Mouse (Mus musculus): ENCODE results near the gene Fcgrt. TPM values are rescaled to one million over a fixed set of nuclear protein-coding genes. Genes with fewer than 3 reads are reported as not detected.
A peak's percentile ranks its signal among the peaks of the same experiment; 100 is the strongest.
"Not testable (repeated sequence)": the region's sequence is repeated elsewhere in the genome, so short reads cannot be mapped to it uniquely, and the experiment has no call there.

Fcgrt gene
- total RNA-seq (2012; rRNA removed) (0.13 and 0.17 TPM in 2 replicates), total RNA-seq (2014; rRNA removed) (not detected in 2 replicates), polyA plus RNA-seq (2012; ENCODE audit: insufficient read length, low read depth) (0.15 and 0.16 TPM in 2 replicates)

- no peaks in the 10 kb centered on the region for H3K36me3 ChIP-seq (replicated peaks in 1 of 2; ENCODE audit: control insufficient read depth in 1 of 2, insufficient read depth in 1 of 2, low read length in 1 of 2)
- H3K9me3 ChIP-seq (replicated peaks; ENCODE audit: low read length): no peaks in the 10 kb centered on the region
- H3K4me3 ChIP-seq (replicated peaks in 1 of 3; ENCODE audit: low read depth in 2 of 3, low read length in 2 of 3, poor library complexity in 1 of 3): no peak within 1 kb of the TSS
- peaks cover 0 to 2% of the 10 kb centered on the region in 2 experiments; a peak in 2 of 4 replicates for H3K4me1 ChIP-seq (ENCODE audit: control insufficient read depth in 1 of 2, insufficient read depth in 2 of 2)
- no peak within 1 kb of the TSS for H3K27ac ChIP-seq (ENCODE audit: insufficient read depth, low read depth)
- H3K79me2 ChIP-seq (replicated peaks; ENCODE audit: control insufficient read depth, extremely low read depth, insufficient read depth, poor library complexity, severe bottlenecking): no peaks in the 10 kb centered on the region
- H3K27me3 ChIP-seq (replicated peaks): no peaks in the 10 kb centered on the region
- in situ Hi-C loops (cut with MboI; ENCODE audit: low pct_ligation_motif_present, low pct_unique_long_range_greater_than_20kb, low sequenced_read_pairs) (no loop called here), dilution Hi-C loops (cut with MboI; ENCODE audit: extremely low pct_ligation_motif_present, extremely low pct_unique_long_range_greater_than_20kb, low sequenced_read_pairs) (no loop called here)
- TF ChIP-seq ETS1 (conservative IDR thresholded peaks at IDR 0.05; ENCODE audit: low read depth, low read length) (no peak), JUND (conservative IDR thresholded peaks at IDR 0.05; ENCODE audit: low read depth, low read length) (no peak)
- H3K9ac ChIP-seq (ENCODE audit: insufficient read depth, low read depth): no peak within 1 kb of the TSS
- no peak within 1 kb of the TSS for H3K4me2 ChIP-seq (ENCODE audit: insufficient read depth, low read depth, poor library complexity, severe bottlenecking)
- no peak for DNase-seq (ENCODE audit: extremely low read depth)
Measured at GRCm38 (mm10) chr7:45103652-45104180, at the start of gene Fcgrt. TSS of gene Fcgrt (minus strand) at chr7:45103851.

GRCm38 (mm10) chr7:45153052-45153451 is 49.4 kb upstream of the Fcgrt start:
- in situ Hi-C loops (cut with MboI; ENCODE audit: low pct_ligation_motif_present, low pct_unique_long_range_greater_than_20kb, low sequenced_read_pairs); dilution Hi-C loops (cut with MboI; ENCODE audit: extremely low pct_ligation_motif_present, extremely low pct_unique_long_range_greater_than_20kb, low sequenced_read_pairs); H3K9ac ChIP-seq (ENCODE audit: insufficient read depth, low read depth); H3K79me2 ChIP-seq (replicated peaks; ENCODE audit: control insufficient read depth, extremely low read depth, insufficient read depth, poor library complexity, severe bottlenecking); H3K27ac ChIP-seq (ENCODE audit: insufficient read depth, low read depth); H3K27me3 ChIP-seq (replicated peaks); DNase-seq (ENCODE audit: extremely low read depth); H3K9me3 ChIP-seq (replicated peaks; ENCODE audit: low read length): not testable (repeated sequence)
- Histone ChIP-seq H3K4me1 (ENCODE audit: control insufficient read depth in 1 of 2, insufficient read depth in 2 of 2) (peaks cover 5 to 38% of the 10 kb centered on the region in 2 experiments), H3K36me3 (replicated peaks in 1 of 2; ENCODE audit: control insufficient read depth in 1 of 2, insufficient read depth in 1 of 2, low read length in 1 of 2) (peaks cover 0 to 35% of the 10 kb centered on the region in 2 experiments), H3K4me3 (replicated peaks in 1 of 3; ENCODE audit: low read depth in 2 of 3, low read length in 2 of 3, poor library complexity in 1 of 3) (peak overlapping the region in 1 of 3 experiments; percentile 74), H3K4me2 (ENCODE audit: insufficient read depth, low read depth, poor library complexity, severe bottlenecking) (0 out of 2 replicates have a peak overlapping the region, but pooled peaks have one; percentile 78)
- TF ChIP-seq TBP (conservative IDR thresholded peaks at IDR 0.05; ENCODE audit: low read depth, low read length) (peak; percentile 60; the same call in 1 of the 2 replicates), CTCF (conservative IDR thresholded peaks at IDR 0.05 in 1 of 2, IDR thresholded peaks at IDR 0.05 in 1 of 2; ENCODE audit: low read depth in 2 of 2, low read length in 2 of 2) (0 out of 4 replicates have a peak, but pooled peaks of 1 of the 2 experiments have one; percentile 10)

- peaks cover 0 to 40% of the 10 kb centered on the region in 2 experiments for H3K36me3 ChIP-seq (replicated peaks in 1 of 2; ENCODE audit: control insufficient read depth in 1 of 2, insufficient read depth in 1 of 2, low read length in 1 of 2)
- no peaks in the 10 kb centered on the region for H3K27me3 ChIP-seq (replicated peaks)
- dilution Hi-C loops (cut with MboI; ENCODE audit: extremely low pct_ligation_motif_present, extremely low pct_unique_long_range_greater_than_20kb, low sequenced_read_pairs) (no loop called here), in situ Hi-C loops (cut with MboI; ENCODE audit: low pct_ligation_motif_present, low pct_unique_long_range_greater_than_20kb, low sequenced_read_pairs) (no loop called here)
- H3K79me2 ChIP-seq (replicated peaks; ENCODE audit: control insufficient read depth, extremely low read depth, insufficient read depth, poor library complexity, severe bottlenecking): no peaks in the 10 kb centered on the region
- no peak overlapping the region for H3K4me3 ChIP-seq (replicated peaks in 1 of 3; ENCODE audit: low read depth in 2 of 3, low read length in 2 of 3, poor library complexity in 1 of 3)
- no peak overlapping the region for H3K4me2 ChIP-seq (ENCODE audit: insufficient read depth, low read depth, poor library complexity, severe bottlenecking)
- TF ChIP-seq NELFE (IDR thresholded peaks at IDR 0.05; ENCODE audit: low read depth, low read length): no peak
- TF ChIP-seq POLR2A (IDR thresholded peaks at IDR 0.05; ENCODE audit: low read depth, low read length): no peak
- no peaks in the 10 kb centered on the region for H3K9me3 ChIP-seq (replicated peaks; ENCODE audit: low read length)
- H3K4me1 ChIP-seq (ENCODE audit: control insufficient read depth in 1 of 2, insufficient read depth in 2 of 2): peaks cover 5 to 38% of the 10 kb centered on the region in 2 experiments
- no peak overlapping the region for H3K9ac ChIP-seq (ENCODE audit: insufficient read depth, low read depth)
- H3K27ac ChIP-seq (ENCODE audit: insufficient read depth, low read depth): no peak overlapping the region
- no peak for DNase-seq (ENCODE audit: extremely low read depth)
Measured at GRCm38 (mm10) chr7:45151303-45151702, 47.7 kb upstream of the Fcgrt start.

- H3K36me3 ChIP-seq (replicated peaks in 1 of 2; ENCODE audit: control insufficient read depth in 1 of 2, insufficient read depth in 1 of 2, low read length in 1 of 2): peaks cover 0 to 45% of the 10 kb centered on the region in 2 experiments
- no peak overlapping the region for H3K4me3 ChIP-seq (replicated peaks in 1 of 3; ENCODE audit: low read depth in 2 of 3, low read length in 2 of 3, poor library complexity in 1 of 3)
- H3K9me3 ChIP-seq (replicated peaks; ENCODE audit: low read length): no peaks in the 10 kb centered on the region
- H3K9ac ChIP-seq (ENCODE audit: insufficient read depth, low read depth): no peak overlapping the region
- DNase-seq (ENCODE audit: extremely low read depth): no peak
- H3K27ac ChIP-seq (ENCODE audit: insufficient read depth, low read depth): no peak overlapping the region
- TF ChIP-seq POLR2AphosphoS2 (IDR thresholded peaks at IDR 0.05; ENCODE audit: low read depth, low read length) (no peak), TBP (conservative IDR thresholded peaks at IDR 0.05; ENCODE audit: low read depth, low read length) (no peak), KAT2A (IDR thresholded peaks at IDR 0.05; ENCODE audit: insufficient replicate concordance, low read length) (no peak)
- H3K79me2 ChIP-seq (replicated peaks; ENCODE audit: control insufficient read depth, extremely low read depth, insufficient read depth, poor library complexity, severe bottlenecking): no peaks in the 10 kb centered on the region
- H3K4me2 ChIP-seq (ENCODE audit: insufficient read depth, low read depth, poor library complexity, severe bottlenecking): no peak overlapping the region
- H3K4me1 ChIP-seq (ENCODE audit: control insufficient read depth in 1 of 2, insufficient read depth in 2 of 2): peaks cover 5 to 35% of the 10 kb centered on the region in 2 experiments
- no peaks in the 10 kb centered on the region for H3K27me3 ChIP-seq (replicated peaks)
- dilution Hi-C loops (cut with MboI; ENCODE audit: extremely low pct_ligation_motif_present, extremely low pct_unique_long_range_greater_than_20kb, low sequenced_read_pairs): no loop called here
- in situ Hi-C loops (cut with MboI; ENCODE audit: low pct_ligation_motif_present, low pct_unique_long_range_greater_than_20kb, low sequenced_read_pairs): no loop called here
Measured at GRCm38 (mm10) chr7:45150321-45150720, 46.7 kb upstream of the Fcgrt start.
